8 mouse cellular contexts compared by ENCODE assay signal in genomic region chr6:41091177-41091829, GRCm38 (mm10). TPM values are rescaled to one million over a fixed set of nuclear protein-coding genes. Genes with fewer than 3 reads are reported as not detected.
DNase-seq lines count a peak whose midpoint lies in the region; ATAC-seq and TF ChIP-seq lines count a peak whose summit lies in the region.

No protein-coding gene starts in this region.

- no peaks in the 10 kb centered on the region for H3K27me3 ChIP-seq in hindbrain, embryonic 10.5 days (ENCODE audit: insufficient read depth, poor library complexity, severe bottlenecking)
- H3K27me3 ChIP-seq in hindbrain, embryonic 12.5 days = no peaks in the 10 kb centered on the region
- H3K27me3 ChIP-seq in liver, postnatal 0 days (ENCODE audit: insufficient read depth, low read length) = no peaks in the 10 kb centered on the region

- no peak for ATAC-seq in hindbrain, embryonic 12.5 days (ENCODE audit: low FRiP score)
- no peak for ATAC-seq in liver, postnatal 0 days

- H3K4me2 ChIP-seq in hindbrain, embryonic 12.5 days (replicated peaks) = no peak overlapping the region
- no peak overlapping the region for H3K4me2 ChIP-seq in liver, postnatal 0 days (ENCODE audit: low read depth, low read length)

- no peak overlapping the region for H3K27ac ChIP-seq in hindbrain, embryonic 10.5 days
- no peak overlapping the region for H3K27ac ChIP-seq in hindbrain, embryonic 12.5 days
- H3K27ac ChIP-seq in liver, postnatal 0 days (ENCODE audit: low read depth) = no peak overlapping the region

- H3K36me3 ChIP-seq in hindbrain, embryonic 10.5 days = no peaks in the 10 kb centered on the region
- H3K36me3 ChIP-seq in hindbrain, embryonic 12.5 days = no peaks in the 10 kb centered on the region
- H3K36me3 ChIP-seq in liver, postnatal 0 days (replicated peaks; ENCODE audit: insufficient read depth, low read length) = no peaks in the 10 kb centered on the region

- peak; percentile 7 for DNase-seq in hindbrain, embryonic 10.5 days (ENCODE audit: low spot score)
- DNase-seq in CD4-positive, CD25-positive, alpha-beta regulatory T cell, adult 2 months (ENCODE audit: low read depth, low spot score) = peak; percentile 60
- DNase-seq in ZHBTc4 (ENCODE audit: low read depth, low spot score) = peak; percentile 30
- no peak for DNase-seq in liver, postnatal 0 days
- DNase-seq in B cell, adult 2 months = no peak
- no peak for DNase-seq in kidney, postnatal 25 days
- no peak for DNase-seq in layer of hippocampus, adult 9-11 months

- H3K9me3 ChIP-seq in hindbrain, embryonic 10.5 days = no peaks in the 10 kb centered on the region
- no peaks in the 10 kb centered on the region for H3K9me3 ChIP-seq in hindbrain, embryonic 12.5 days (replicated peaks)
- no peaks in the 10 kb centered on the region for H3K9me3 ChIP-seq in liver, postnatal 0 days (ENCODE audit: low read length)

- H3K4me3 ChIP-seq in hindbrain, embryonic 10.5 days = no peak overlapping the region
- H3K4me3 ChIP-seq in hindbrain, embryonic 12.5 days = no peak overlapping the region
- no peak overlapping the region for H3K4me3 ChIP-seq in liver, postnatal 0 days (ENCODE audit: low read depth, low read length)

- no peak for TF ChIP-seq EP300 in liver, postnatal 0 days (IDR thresholded peaks at IDR 0.05; ENCODE audit: low read depth)

- WGBS in hindbrain, embryonic 10.5 days = 51% methylated on average over 4 of the region's 4 CpGs
- 56% methylated on average over 4 of the region's 4 CpGs for WGBS in hindbrain, embryonic 12.5 days
- 20% methylated on average over 4 of the region's 4 CpGs for WGBS in liver, postnatal 0 days (ENCODE audit: insufficient replicate concordance)

- peak; percentile 54 for TF ChIP-seq CTCF in liver, postnatal 0 days (IDR thresholded peaks at IDR 0.05; ENCODE audit: low read depth)

- H3K9ac ChIP-seq in hindbrain, embryonic 12.5 days = no peak overlapping the region
- no peak overlapping the region for H3K9ac ChIP-seq in liver, postnatal 0 days (replicated peaks)

- H3K4me1 ChIP-seq in hindbrain, embryonic 10.5 days (replicated peaks) = no peaks in the 10 kb centered on the region
- no peaks in the 10 kb centered on the region for H3K4me1 ChIP-seq in hindbrain, embryonic 12.5 days
- no peaks in the 10 kb centered on the region for H3K4me1 ChIP-seq in liver, postnatal 0 days (ENCODE audit: insufficient read depth)

RNA-seq across cellular contexts. Expression of gene 2210010C04Rik, which starts 56.0 kb away (rescaled TPM):
- polyA plus RNA-seq in hindbrain, embryonic 10.5 days (2016; fragmentation: Nextera tagmentation; extraction: Ambion mirVana) = not detected in 2 replicates
- polyA plus RNA-seq in hindbrain, embryonic 12.5 days (2016; fragmentation: Nextera tagmentation; extraction: Ambion mirVana) = not detected in 2 replicates
- 1.1 TPM in 1 of 2 replicates, not detected in the other for polyA plus RNA-seq in liver, postnatal 0 days (2015; fragmentation: Nextera tagmentation; extraction: Ambion mirVana)

Comparison
In these comparisons a context has a peak if more than half of its experiments do, and no peak if none do; other contexts are left out.
1. DNase-seq: peak in hindbrain, embryonic 10.5 days (single experiment), CD4-positive, CD25-positive, alpha-beta regulatory T cell, adult 2 months (single experiment) and ZHBTc4 (single experiment); none in liver, postnatal 0 days (single experiment), B cell, adult 2 months (0 of 2), kidney, postnatal 25 days (0 of 2) and layer of hippocampus, adult 9-11 months (single experiment).